Mouse (Mus musculus) lung, postnatal 0 days (tissue): Measurements from ENCODE around the gene Crebrf. TPM values are rescaled to one million over a fixed set of nuclear protein-coding genes. Genes with fewer than 3 reads are reported as not detected.

Experiments used
- ATAC-seq: fragments of 200-750 bp; cut with Nextera tagmentation; 2 replicates; pipeline ENCODE4 v1.8.0; 2017; ENCODE audit warnings: moderate library complexity
- DNase-seq: peaks from one replicate; pipeline ENCODE4 v3.0.0-alpha.2; 2016; ENCODE audit warnings: low spot score
- H3K27ac ChIP-seq: fragments of 300-500 bp; sonication (generic); 2 replicates; pipeline ENCODE4 v1.5.1; 2014; ENCODE audit warnings: antibody characterized with exemption, mild to moderate bottlenecking, low read length, mixed read lengths
- H3K27me3 ChIP-seq: fragments of 300-500 bp; sonication (generic); replicated peaks from 2 replicates; pipeline ENCODE4 v1.6.1; 2014; ENCODE audit warnings: low read length, mixed read lengths; ENCODE audit not compliant: insufficient read depth
- H3K36me3 ChIP-seq: fragments of 300-500 bp; sonication (generic); 2 replicates; pipeline ENCODE4 v1.6.1; 2014; ENCODE audit warnings: low read length, mixed read lengths; ENCODE audit not compliant: insufficient read depth
- H3K4me1 ChIP-seq: fragments of 300-500 bp; sonication (generic); 2 replicates; pipeline ENCODE4 v1.6.1; 2014; ENCODE audit warnings: antibody characterized with exemption, low read depth, low read length, mixed read lengths; ENCODE audit not compliant: insufficient read depth
- H3K4me2 ChIP-seq: fragments of 300-500 bp; sonication (generic); replicated peaks from 2 replicates; pipeline ENCODE4 v1.6.1; 2014; ENCODE audit warnings: low read depth, mild to moderate bottlenecking, low read length, moderate library complexity, mixed read lengths
- H3K4me3 ChIP-seq: fragments of 300-500 bp; sonication (generic); 2 replicates; pipeline ENCODE4 v1.5.1; 2014; ENCODE audit warnings: low read depth, low read length
- H3K9ac ChIP-seq: fragments of 300-500 bp; sonication (generic); replicated peaks from 2 replicates; pipeline ENCODE4 v1.6.1; 2014; ENCODE audit warnings: low read depth, mild to moderate bottlenecking
- H3K9me3 ChIP-seq: fragments of 300-500 bp; sonication (generic); 2 replicates; pipeline ENCODE4 v1.6.1; 2016; ENCODE audit warnings: low read length, mixed read lengths
- CTCF ChIP-seq: IDR thresholded peaks from 2 replicates; pipeline ENCODE4 v1.5.1; 2016; ENCODE audit warnings: antibody characterized with exemption, mild to moderate bottlenecking
- EP300 ChIP-seq: IDR thresholded peaks from 2 replicates; pipeline ENCODE4 v1.6.1; 2016; ENCODE audit warnings: antibody characterized with exemption, mild to moderate bottlenecking, control low read depth
- WGBS: fragments of 180-500 bp; shearing (Covaris S2); extraction: QIAGEN DNeasy Blood & Tissue Kit; methylation state at CpG from one replicate; pipeline ENCODE4 v1.1.7; 2014; 5-methylcytosine and 5-hydroxymethylcytosine counted together
- polyA plus RNA-seq: library from polyadenylated mRNA; unstranded; fragments of >200 nt; fragmentation: Nextera tagmentation; extraction: Ambion mirVana; gene quantifications from 2 replicates; pipeline ENCODE4 v1.2.1, GENCODE M21; 2015

Crebrf gene
- polyA plus RNA-seq, 1 experiment from 2014 or later: 38.7 TPM

DNA sequence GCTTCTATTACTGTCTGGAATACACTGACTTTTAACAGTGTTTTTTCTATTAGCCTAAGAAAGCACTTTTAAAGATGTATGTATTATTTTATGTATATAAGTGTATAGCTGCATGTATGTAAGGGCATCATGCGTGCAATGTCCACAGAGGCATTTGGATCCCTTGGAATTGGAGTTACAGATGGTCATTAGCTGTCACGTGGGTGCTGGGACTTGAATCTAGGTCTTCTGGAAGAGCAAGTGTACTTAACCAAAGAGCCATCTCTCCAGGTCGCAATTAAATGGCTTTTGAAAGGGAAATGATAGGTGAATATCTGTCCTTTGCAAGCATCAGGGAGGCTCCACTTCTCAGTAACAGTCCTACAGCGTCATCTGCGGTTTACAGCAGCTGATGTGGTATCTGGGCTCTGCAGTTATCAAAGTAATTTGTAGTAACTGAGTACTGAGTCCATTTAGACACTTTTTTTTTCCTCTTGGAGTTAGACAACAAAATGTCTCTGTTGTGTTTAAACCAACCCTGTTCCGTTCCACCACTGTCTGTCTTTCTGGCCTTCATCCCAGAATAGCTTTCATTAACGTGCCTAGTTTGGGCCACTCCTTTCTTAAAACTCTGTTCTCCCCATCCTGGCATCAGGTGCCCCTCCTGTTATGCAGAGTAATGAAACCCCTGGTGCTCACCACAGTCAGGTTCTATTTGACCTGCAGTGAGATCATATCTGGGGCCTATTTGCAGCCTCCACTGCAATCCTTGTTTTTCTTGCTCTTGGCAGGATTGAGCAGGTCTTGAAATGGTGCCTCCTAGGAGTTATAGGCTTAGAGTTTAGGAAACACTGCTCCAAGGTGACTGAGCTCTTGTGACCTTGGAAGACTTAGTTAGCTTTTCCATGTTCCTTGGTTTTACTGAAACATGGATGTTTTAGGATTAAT lies 37.5 kb upstream of the Crebrf start:
- peaks cover 4% of the 10 kb centered on the region; the same call in 1 of the 2 replicates for H3K4me1 ChIP-seq
- H3K36me3 ChIP-seq: no peaks in the 10 kb centered on the region
- no peak for TF ChIP-seq EP300
- no peak for TF ChIP-seq CTCF
- DNase-seq (no peak), ATAC-seq (no peak)
- H3K9me3 ChIP-seq: no peaks in the 10 kb centered on the region
- H3K27ac ChIP-seq: no peak overlapping the region
- H3K27me3 ChIP-seq: 0 out of 2 replicates have a peak, but pooled peaks cover 3% of the 10 kb centered on the region
- no peak overlapping the region for H3K4me3 ChIP-seq
- 69% methylated on average over 7 of the region's 7 CpGs for WGBS
- 0 out of 2 replicates have a peak overlapping the region, but pooled peaks have one; percentile 2 for H3K9ac ChIP-seq
- peak overlapping the region; percentile 76 for H3K4me2 ChIP-seq

DNA sequence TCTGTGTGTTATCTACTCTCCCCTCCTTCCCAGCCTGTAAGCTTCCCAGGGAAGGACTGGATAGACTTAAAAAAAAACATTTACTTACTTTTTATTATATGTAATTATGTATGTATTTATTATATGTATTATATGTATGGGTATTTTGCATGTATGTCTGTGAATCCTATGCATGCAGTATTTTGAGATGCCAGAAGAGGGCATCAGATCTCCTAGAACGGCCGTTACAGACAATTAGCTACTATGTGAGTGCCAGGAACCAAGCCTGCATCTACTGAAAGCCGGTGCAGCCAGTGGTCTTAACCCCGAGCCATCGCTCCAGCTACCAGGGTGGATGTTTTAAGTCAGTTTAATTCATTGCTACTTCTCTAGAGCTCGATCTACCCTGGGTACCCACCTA lies 34.2 kb upstream of the Crebrf start:
- no peak for TF ChIP-seq EP300
- Histone ChIP-seq H3K27me3 (no peaks in the 10 kb centered on the region), H3K4me2 (no peak overlapping the region), H3K4me1 (peaks cover 4% of the 10 kb centered on the region; the same call in 1 of the 2 replicates), H3K9ac (no peak overlapping the region), H3K27ac (no peak overlapping the region), H3K9me3 (no peaks in the 10 kb centered on the region), H3K36me3 (no peaks in the 10 kb centered on the region), H3K4me3 (no peak overlapping the region)
- ATAC-seq (no peak), DNase-seq (no peak)
- 90% methylated on average over 6 of the region's 6 CpGs for WGBS

- H3K4me1 ChIP-seq: no peaks in the 10 kb centered on the region
- H3K27ac ChIP-seq: no peak overlapping the region
- WGBS: 88% methylated on average over 17 of the region's 17 CpGs
- TF ChIP-seq EP300 (no peak), CTCF (no peak)
- H3K4me3 ChIP-seq: no peak overlapping the region
- H3K27me3 ChIP-seq: no peaks in the 10 kb centered on the region
- no peak for DNase-seq
- H3K36me3 ChIP-seq: no peaks in the 10 kb centered on the region
- no peaks in the 10 kb centered on the region for H3K9me3 ChIP-seq
- H3K9ac ChIP-seq: no peak overlapping the region
- no peak overlapping the region for H3K4me2 ChIP-seq
- ATAC-seq: no peak
These were observed 29.0 kb upstream of the Crebrf start for GRCm38 (mm10) chr17:26686334-26687000.

DNA sequence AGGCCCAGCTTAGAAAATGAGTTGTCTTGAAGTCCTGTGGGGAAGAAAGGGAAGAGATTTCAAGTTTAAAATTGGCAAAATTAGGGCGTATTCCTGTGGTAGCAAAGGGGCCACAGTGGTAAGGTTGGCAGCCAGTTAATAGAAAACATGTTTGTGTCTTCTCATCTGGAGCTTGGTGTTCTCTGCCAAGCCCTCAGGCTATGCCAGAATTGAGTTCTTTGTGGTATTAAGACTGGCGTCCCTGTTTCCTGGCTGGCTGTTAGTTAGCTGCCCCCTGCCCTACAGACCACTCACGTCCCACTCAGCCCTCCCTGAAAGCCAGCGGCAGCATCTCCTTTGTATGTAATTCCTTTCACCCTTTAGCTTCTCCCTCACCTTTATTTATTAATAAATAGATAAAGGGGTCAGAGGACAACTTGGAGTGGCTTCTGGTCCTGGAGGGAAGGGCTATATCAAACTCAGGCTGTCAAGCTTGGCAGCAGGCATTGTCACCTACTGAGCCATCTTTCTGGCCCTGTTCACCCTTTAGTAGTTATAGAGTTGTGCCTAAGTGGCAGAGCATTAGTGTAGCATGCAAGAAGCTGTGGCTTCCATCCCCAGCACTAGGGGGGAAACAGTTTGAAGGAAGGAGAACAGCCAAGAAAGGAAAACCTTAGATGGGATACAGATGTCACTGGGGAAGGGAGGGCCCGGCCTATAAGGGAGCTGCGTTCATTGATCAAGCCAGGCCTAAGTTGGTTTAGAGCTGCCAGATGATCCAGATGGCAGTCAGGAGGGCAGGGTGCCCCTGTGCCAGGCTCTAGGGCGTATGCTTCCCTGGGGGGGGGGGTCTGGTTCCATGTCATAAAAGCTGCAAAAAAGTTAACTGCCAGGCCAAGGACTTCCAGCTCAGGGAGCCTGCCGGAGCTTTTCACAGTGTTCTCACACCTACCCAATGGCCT lies 26.4 kb upstream of the Crebrf start:
- Histone ChIP-seq H3K4me3 (no peak overlapping the region), H3K27ac (no peak overlapping the region), H3K4me1 (no peaks in the 10 kb centered on the region), H3K9me3 (no peaks in the 10 kb centered on the region), H3K9ac (no peak overlapping the region), H3K4me2 (no peak overlapping the region), H3K27me3 (no peaks in the 10 kb centered on the region), H3K36me3 (no peaks in the 10 kb centered on the region)
- WGBS: 60% methylated on average over 8 of the region's 8 CpGs
- DNase-seq (peak; percentile 23), ATAC-seq (no peak; the same call in 1 of the 2 replicates)
- TF ChIP-seq CTCF: no peak
- no peak for TF ChIP-seq EP300

- ATAC-seq (no peak), DNase-seq (no peak)
- no peaks in the 10 kb centered on the region for H3K27me3 ChIP-seq
- no peaks in the 10 kb centered on the region for H3K4me1 ChIP-seq
- no peaks in the 10 kb centered on the region for H3K36me3 ChIP-seq
- H3K4me2 ChIP-seq: no peak overlapping the region
- no peak overlapping the region for H3K27ac ChIP-seq
- no peak overlapping the region for H3K9ac ChIP-seq
- no peak for TF ChIP-seq CTCF
- no peak for TF ChIP-seq EP300
- no peak overlapping the region for H3K4me3 ChIP-seq
- WGBS: 83% methylated on average over 2 of the region's 2 CpGs
- no peaks in the 10 kb centered on the region for H3K9me3 ChIP-seq
These were observed 25.6 kb upstream of the Crebrf start for GRCm38 (mm10) chr17:26689810-26690209.
